Mouse (Mus musculus) lung, postnatal 0 days (tissue): ENCODE results near the gene Frmd4a. TPM values are rescaled to one million over a fixed set of nuclear protein-coding genes. Genes with fewer than 3 reads are reported as not detected.

Experiments
- ATAC-seq: fragments of 200-750 bp; cut with Nextera tagmentation; 2 replicates; pipeline ENCODE4 v1.8.0; 2017; ENCODE audit warnings: moderate library complexity
- DNase-seq: peaks from one replicate; pipeline ENCODE4 v3.0.0-alpha.2; 2016; ENCODE audit warnings: low spot score
- H3K27ac ChIP-seq: fragments of 300-500 bp; sonication (generic); 2 replicates; pipeline ENCODE4 v1.5.1; 2014; ENCODE audit warnings: antibody characterized with exemption, mild to moderate bottlenecking, low read length, mixed read lengths
- H3K27me3 ChIP-seq: fragments of 300-500 bp; sonication (generic); replicated peaks from 2 replicates; pipeline ENCODE4 v1.6.1; 2014; ENCODE audit warnings: low read length, mixed read lengths; ENCODE audit not compliant: insufficient read depth
- H3K36me3 ChIP-seq: fragments of 300-500 bp; sonication (generic); 2 replicates; pipeline ENCODE4 v1.6.1; 2014; ENCODE audit warnings: low read length, mixed read lengths; ENCODE audit not compliant: insufficient read depth
- H3K4me1 ChIP-seq: fragments of 300-500 bp; sonication (generic); 2 replicates; pipeline ENCODE4 v1.6.1; 2014; ENCODE audit warnings: antibody characterized with exemption, low read depth, low read length, mixed read lengths; ENCODE audit not compliant: insufficient read depth
- H3K4me2 ChIP-seq: fragments of 300-500 bp; sonication (generic); replicated peaks from 2 replicates; pipeline ENCODE4 v1.6.1; 2014; ENCODE audit warnings: low read depth, mild to moderate bottlenecking, low read length, moderate library complexity, mixed read lengths
- H3K4me3 ChIP-seq: fragments of 300-500 bp; sonication (generic); 2 replicates; pipeline ENCODE4 v1.5.1; 2014; ENCODE audit warnings: low read depth, low read length
- H3K9ac ChIP-seq: fragments of 300-500 bp; sonication (generic); replicated peaks from 2 replicates; pipeline ENCODE4 v1.6.1; 2014; ENCODE audit warnings: low read depth, mild to moderate bottlenecking
- H3K9me3 ChIP-seq: fragments of 300-500 bp; sonication (generic); 2 replicates; pipeline ENCODE4 v1.6.1; 2016; ENCODE audit warnings: low read length, mixed read lengths
- CTCF ChIP-seq: IDR thresholded peaks from 2 replicates; pipeline ENCODE4 v1.5.1; 2016; ENCODE audit warnings: antibody characterized with exemption, mild to moderate bottlenecking
- EP300 ChIP-seq: IDR thresholded peaks from 2 replicates; pipeline ENCODE4 v1.6.1; 2016; ENCODE audit warnings: antibody characterized with exemption, mild to moderate bottlenecking, control low read depth
- whole genome bisulfite sequencing: fragments of 180-500 bp; shearing (Covaris S2); extraction: QIAGEN DNeasy Blood & Tissue Kit; methylation state at CpG from one replicate; pipeline ENCODE4 v1.1.7; 2014; 5-methylcytosine and 5-hydroxymethylcytosine counted together
- polyA plus RNA-seq: library from polyadenylated mRNA; unstranded; fragments of >200 nt; fragmentation: Nextera tagmentation; extraction: Ambion mirVana; gene quantifications from 2 replicates; pipeline ENCODE4 v1.2.1, GENCODE M21; 2015

Frmd4a gene
- polyA plus RNA-seq, 1 experiment from 2014 or later, result 15.8 TPM

GRCm38 (mm10) chr2:4648094-4648493 lies 630.6 kb downstream of the Frmd4a start:
- Histone ChIP-seq H3K36me3 (peaks cover 7% of the 10 kb centered on the region; the same call in 1 of the 2 replicates), H3K9me3 (no peaks in the 10 kb centered on the region), H3K4me3 (no peak overlapping the region), H3K4me2 (0 out of 2 replicates have a peak overlapping the region, but pooled peaks have one; percentile 29), H3K27me3 (no peaks in the 10 kb centered on the region), H3K9ac (no peak overlapping the region), H3K27ac (peak overlapping the region; percentile 68), H3K4me1 (peaks cover 3% of the 10 kb centered on the region)
- peak; percentile 71 for ATAC-seq
- TF ChIP-seq CTCF (no peak), EP300 (peak; percentile 78)
- WGBS, result 60% methylated on average over 4 of the region's 4 CpGs
- peak; percentile 86 for DNase-seq

GRCm38 (mm10) chr2:4649646-4650045 lies 632.1 kb downstream of the Frmd4a start:
- no peaks in the 10 kb centered on the region for H3K9me3 ChIP-seq
- no peak for ATAC-seq
- TF ChIP-seq EP300 (no peak), CTCF (no peak)
- H3K36me3 ChIP-seq, result peaks cover 3% of the 10 kb centered on the region; the same call in 1 of the 2 replicates
- peaks cover 3% of the 10 kb centered on the region for H3K4me1 ChIP-seq
- no peak overlapping the region; the same call in 1 of the 2 replicates for H3K27ac ChIP-seq
- H3K4me2 ChIP-seq, result peak overlapping the region; percentile 64; the same call in 1 of the 2 replicates
- WGBS, result 89% methylated on average over 2 of the region's 2 CpGs
- H3K27me3 ChIP-seq, result no peaks in the 10 kb centered on the region
- no peak for DNase-seq
- H3K9ac ChIP-seq, result no peak overlapping the region
- no peak overlapping the region for H3K4me3 ChIP-seq

DNA sequence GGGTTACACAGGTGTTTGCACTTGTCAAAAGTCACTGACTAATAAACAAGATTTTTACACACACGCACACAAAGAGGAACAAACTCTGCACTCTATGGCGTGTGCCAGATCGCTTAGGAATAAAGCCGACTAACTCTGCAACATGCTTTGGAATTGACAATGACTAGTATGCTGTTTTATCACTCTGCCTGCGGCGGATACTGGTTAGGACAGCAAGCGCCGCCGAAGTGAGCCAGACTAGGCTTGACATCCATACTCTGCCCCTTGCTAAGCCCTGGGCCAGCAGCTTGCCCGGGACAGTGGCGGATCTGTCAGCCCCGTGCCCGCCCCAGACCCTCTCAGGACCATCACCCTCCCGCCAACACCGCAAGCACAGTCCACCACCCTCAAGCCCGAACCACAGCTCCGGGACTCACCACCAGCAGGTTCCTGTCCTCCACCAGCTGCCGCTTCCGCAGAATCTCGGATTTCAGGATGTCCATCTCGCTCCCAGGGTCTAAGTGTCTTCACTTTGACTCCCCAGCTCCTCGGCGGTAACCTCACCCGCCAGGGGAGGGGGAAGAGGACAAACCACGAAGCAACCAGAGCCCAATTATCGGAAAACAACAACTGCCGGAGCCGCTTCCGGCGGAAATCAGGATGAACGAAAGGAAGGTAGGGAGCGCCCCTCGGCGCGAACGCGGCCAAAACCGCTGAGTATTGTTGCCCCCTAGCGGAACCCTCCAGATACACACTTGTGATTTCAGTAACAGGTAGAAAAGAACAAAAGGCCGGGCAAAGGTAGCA lies 634.2 kb downstream of the Frmd4a start, which contains the start of gene Prpf18:
TSS of gene Prpf18 (minus strand) at position 614 of the 786 bp plus-strand sequence.
- H3K4me1 ChIP-seq, result peaks cover 3% of the 10 kb centered on the region
- H3K9me3 ChIP-seq, result no peaks in the 10 kb centered on the region
- H3K9ac ChIP-seq, result peak within 1 kb of the TSS; percentile 78
- 2% methylated on average over 38 of the region's 40 CpGs for WGBS
- H3K36me3 ChIP-seq, result no peaks in the 10 kb centered on the region
- DNase-seq, result peak; percentile 94
- TF ChIP-seq EP300, result peak; percentile 58
- TF ChIP-seq CTCF, result peak; percentile 84
- H3K27me3 ChIP-seq, result no peaks in the 10 kb centered on the region
- H3K27ac ChIP-seq, result peak within 1 kb of the TSS; percentile 79
- H3K4me2 ChIP-seq, result peak within 1 kb of the TSS; percentile 64
- ATAC-seq, result peak; percentile 83
- H3K4me3 ChIP-seq, result peak within 1 kb of the TSS; percentile 76

DNA sequence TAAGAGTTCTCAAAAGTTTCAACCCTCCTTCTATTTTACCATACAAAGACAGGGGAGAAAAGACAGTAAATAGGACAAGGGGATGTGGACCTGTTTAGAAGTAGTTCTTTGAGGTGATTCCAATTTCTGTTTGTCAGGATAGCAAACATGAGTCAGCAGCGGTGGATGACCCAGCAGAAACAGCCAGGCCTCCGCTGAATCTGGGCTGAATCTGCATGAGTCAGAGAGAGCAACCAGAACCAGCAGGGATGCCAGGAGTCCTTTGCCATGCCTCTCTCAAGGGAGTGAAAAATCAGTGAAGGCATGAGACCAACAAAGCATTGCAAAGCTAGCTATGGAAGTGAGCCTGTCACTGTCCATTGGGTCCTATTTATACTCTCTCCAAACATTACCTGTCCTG lies 643.2 kb downstream of the Frmd4a start:
- Histone ChIP-seq H3K27me3 (no peaks in the 10 kb centered on the region), H3K9me3 (no peaks in the 10 kb centered on the region), H3K9ac (no peak overlapping the region), H3K27ac (no peak overlapping the region), H3K36me3 (no peaks in the 10 kb centered on the region), H3K4me1 (no peaks in the 10 kb centered on the region), H3K4me3 (no peak overlapping the region), H3K4me2 (no peak overlapping the region)
- 83% methylated on average over 2 of the region's 2 CpGs for WGBS
- TF ChIP-seq CTCF, result no peak
- TF ChIP-seq EP300, result no peak
- DNase-seq (no peak), ATAC-seq (no peak)
